Mouse (Mus musculus) ovary, postnatal 10 days (tissue): ENCODE measurements around the gene Slc35f1.

ENCODE experiments used
- DNase-seq: peaks from one replicate; pipeline ENCODE4 v3.0.0; 2022; ENCODE audit warnings: low spot score

Slc35f1 gene

DNA sequence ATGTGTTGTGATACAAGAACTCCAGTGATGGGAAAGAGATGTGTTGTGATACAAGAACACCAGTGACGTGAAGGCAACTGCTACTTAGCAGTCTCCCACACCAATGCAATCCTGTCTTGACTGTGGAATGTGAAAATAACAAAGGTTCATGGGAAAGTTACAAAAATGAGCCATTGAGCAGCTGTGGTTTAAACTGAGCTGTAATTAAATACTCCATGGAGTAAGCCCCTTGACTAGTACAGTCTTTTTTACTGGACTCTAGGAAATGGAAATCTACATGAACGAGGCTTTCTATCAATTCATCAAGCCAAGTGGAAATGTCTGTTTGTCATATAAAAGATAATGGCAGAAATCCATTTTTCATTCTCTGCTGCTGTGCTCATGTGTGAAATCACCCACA is 411.1 kb downstream of the Slc35f1 start:
- no peak for DNase-seq

DNA sequence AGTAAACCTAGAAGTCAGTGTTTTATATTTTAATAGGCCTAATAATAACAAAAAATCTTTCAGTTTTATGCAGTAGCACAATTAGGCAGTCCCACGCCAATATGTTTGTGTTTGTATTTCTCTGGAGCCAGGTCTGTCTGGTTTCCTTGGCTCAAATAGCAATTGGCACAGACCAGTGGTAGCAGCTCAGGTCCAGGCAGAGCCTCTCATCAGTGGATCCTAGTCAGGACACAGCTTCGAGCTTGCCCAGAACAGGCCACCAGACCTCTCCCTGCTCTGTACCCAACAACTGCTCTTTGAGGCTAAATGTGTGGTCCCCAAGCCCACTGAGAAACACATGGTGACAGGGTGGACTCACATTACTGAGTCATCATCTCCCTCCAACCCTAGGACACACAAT is 412.1 kb downstream of the Slc35f1 start:
- DNase-seq, result no peak

DNA sequence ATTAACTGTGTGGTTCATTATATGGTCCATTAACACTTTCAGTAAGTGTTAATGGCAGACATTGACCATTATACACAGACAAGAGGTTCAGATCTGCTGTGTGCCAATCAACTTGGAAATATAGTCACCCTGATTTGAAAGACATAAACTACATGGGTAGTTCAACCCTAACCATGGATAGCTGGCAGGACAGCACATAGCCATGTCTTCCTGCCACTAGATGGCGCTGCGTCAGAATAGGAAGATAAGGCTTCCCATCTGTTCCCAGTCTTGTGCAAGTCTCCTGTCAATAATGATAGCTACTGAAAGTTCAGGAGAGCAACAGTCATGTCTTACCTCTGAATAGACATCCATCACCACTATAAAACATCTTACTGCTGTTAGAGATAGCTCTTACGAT is 424.7 kb downstream of the Slc35f1 start:
- DNase-seq, result peak; percentile 9

DNA sequence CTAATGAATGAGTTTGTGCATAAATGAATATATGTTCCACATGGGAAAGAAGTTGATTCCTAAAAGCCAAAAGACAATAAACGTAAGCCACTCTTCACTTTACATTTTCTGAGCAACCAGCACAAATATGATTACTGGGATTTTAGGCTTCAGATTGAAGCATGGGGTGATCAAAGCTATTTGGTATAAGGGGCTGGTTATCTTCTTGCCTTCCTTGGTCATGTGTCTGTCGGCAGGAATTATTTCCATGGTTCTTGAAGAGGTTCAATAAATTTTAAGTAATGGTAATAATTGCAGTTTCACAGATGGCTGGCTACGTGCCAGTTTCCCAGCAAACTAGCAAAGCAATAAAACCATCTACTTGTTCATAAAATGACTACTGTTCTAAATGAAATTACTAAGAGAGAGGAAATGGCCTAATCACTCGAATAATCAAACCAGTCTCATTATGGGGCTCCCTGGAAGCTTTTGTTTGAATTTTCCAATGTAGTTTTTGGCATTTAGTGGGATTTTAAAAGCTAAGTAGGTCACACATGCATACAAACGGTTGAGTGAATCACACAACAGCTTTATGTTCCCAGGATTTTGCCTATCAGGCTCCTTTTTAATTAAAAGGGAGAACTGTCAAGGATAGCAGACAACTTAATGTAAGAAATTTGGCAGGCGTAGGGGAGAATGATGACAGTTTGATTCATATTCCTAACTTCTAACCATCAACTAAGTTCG is 425.5 kb downstream of the Slc35f1 start:
- DNase-seq, result no peak

DNA sequence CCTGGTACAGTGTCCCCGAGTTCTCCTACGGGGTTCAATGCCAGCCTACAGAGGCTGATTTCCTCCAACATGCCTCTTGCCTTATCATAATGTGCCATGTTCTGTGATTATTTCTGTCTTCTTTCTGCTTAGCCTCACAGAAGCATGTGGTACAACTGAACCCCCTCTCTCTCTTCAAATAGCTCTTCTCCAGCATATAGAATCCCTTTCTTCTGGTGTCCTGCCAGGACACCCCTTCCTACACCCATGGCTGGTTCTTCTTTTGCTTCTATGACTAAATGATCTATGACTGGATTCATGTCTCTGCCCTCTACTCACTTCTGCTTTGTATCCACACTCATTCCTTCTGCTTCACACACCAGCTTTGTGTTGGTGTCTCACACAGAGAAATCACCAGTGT is 430.3 kb downstream of the Slc35f1 start:
- no peak for DNase-seq

DNA sequence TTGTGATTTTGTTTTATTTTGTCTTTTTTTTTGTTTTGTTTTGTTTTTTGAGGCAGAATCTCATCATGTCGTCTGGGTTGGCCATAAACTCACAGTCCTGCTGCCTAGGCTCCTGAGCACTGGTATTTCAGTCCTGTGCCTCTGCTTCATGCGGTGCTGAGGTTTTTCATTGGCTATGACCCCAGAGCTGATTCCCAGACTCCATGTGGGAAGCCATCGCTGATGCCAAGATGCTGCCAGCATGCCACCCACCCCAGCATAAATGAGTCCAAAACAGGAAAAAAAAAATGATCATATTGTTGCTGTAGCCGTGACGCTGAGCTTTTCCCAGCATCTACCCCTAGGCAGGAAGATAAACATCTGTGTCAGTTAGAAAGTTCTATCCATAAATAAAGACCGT is 434.0 kb downstream of the Slc35f1 start:
- DNase-seq, result no peak

DNA sequence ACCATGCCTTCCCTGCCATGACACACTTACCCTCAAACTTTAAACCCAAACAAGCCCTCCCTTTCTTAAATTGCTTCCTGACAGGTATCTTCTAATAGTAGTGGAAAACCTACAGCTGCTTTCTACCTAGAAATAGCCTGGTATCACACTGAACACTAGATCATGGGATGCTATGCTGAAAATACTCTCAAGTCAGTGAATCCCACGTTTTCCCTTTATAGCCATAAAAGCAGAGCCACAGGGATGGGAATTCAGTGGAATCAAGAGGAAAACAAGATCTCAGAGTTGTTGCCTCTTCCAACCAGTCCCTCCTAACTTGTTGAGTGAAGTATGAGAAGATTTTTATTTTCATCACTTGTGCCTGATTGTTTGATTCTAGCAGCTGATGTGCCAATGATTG is 442.4 kb downstream of the Slc35f1 start:
- DNase-seq, result no peak

DNA sequence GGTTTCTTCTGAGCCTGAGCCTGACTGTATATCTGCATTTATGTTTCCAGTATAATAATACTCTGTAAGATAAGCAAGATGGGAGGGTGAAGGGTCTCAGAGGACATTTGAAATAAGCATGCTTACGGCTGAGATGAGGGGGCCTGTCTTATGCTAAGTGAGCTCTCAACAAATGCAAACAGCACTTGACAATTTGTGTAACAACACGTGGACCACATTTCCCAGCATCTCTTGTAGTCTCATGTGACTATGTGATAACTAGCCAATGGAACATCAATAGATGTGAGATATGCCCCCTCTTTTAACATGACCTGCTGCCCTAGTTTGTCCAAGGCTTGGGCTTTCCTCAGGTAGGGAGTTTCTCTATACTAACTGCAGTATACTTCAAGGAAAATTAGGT is 460.0 kb downstream of the Slc35f1 start:
- no peak for DNase-seq

DNA sequence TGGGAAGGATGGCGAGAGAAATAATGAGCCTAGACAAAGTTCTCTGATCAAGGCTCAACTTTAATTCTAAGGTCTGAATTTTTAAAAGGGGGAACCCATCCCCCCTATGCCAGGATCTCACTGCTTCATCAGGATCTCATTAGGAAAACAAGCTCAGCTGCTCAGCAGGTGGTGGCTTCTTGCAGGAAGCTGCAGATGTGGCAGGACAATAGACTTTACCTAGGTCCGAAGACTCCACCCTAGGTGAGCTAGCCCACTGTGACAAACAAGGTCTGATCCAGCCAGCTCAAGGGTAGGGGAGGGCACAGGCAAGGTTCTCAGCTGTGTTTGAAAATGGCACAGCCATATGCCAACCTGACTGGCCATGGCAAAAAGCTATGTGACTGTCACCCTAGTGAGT is 460.6 kb downstream of the Slc35f1 start:
- DNase-seq, result no peak

DNA sequence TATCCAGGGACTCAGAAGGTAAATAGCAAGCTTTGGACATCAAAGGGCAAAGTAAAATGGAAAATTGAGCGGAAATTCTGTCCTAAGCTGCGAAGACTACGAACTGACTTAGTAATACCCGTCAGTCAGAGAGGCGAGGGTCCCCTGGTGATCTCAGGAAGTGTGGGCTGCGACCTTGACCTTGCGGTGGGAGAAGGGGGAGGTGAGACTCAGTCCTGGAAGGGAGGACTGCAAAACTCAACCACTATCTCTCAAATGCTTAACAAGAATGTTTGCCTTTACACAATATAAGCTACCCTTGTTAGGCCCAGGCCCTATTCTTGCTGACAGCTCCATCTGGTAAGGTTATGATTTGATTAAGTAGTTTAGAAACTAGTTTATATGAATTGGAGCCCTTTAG is 466.0 kb downstream of the Slc35f1 start:
- no peak for DNase-seq

DNA sequence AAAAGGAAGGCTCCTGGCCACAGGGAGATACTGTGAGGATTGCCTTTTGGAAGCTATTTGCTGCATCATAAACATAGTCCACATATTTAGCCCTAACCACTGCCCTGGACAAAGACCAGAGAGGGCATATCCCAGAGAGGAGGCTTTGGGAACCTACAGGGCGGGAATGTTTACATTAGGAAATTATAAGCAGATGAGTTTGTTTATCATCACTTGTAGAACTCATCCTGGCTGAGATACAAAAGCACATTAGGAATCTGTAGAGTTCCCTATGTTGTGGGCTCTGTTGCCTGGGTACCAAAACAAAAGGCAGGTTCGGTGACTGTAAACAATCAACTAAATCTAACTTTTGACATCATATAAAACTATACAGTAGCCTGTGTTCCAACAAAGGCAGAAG is 467.4 kb downstream of the Slc35f1 start:
- no peak for DNase-seq
